Comparison of ENCODE assay signal across 19 mouse cellular contexts in the genomic region with DNA sequence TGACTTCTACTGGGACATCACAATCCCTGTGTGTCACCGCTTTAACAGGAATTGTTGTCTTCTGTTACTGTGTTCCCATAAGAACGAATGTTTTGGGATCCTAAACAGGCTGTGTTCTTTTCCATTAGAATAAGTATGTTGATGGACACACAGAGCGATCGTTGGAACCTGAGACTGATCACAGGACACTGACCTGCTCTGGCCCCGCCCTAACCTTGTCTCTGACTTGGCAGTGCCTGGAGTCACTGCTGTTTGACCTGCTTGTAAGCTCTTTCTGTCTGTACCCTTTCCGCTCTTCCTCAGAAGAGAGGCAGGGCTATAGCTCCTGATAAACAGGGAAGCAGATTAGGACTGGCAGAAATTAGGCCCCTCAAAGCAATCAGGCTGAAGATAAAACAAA.
"Had no signal": no experiment of that assay in that cellular context is flagged by ENCODE, and none has a peak within 500 bp of the region (broad histone marks: within the 10 kb centered on the region; RNA-seq: fewer than 3 reads in every experiment).

No protein-coding gene starts in this region.

- H3K4me2 ChIP-seq: lung, embryonic 15.5 days; midbrain, embryonic 12.5 days; neural tube, embryonic 13.5 days; neural tube, embryonic 15.5 days had no signal

- DNase-seq: lung, adult 2 months; lung, postnatal 10 days; lung, postnatal 4 days; midbrain, embryonic 14.5 days; retina, postnatal 1 day; right cerebral cortex, adult 18-20 months; right cerebral cortex, postnatal 25 days; right cerebral cortex, postnatal 4 days; spleen, adult 18-20 months; thymus, adult 18-20 months; thymus, postnatal 14 days; thymus, postnatal 36 days had no signal

- ATAC-seq: midbrain, embryonic 16.5 days had no signal

- H3K9ac ChIP-seq: lung, embryonic 15.5 days; midbrain, embryonic 12.5 days; neural tube, embryonic 13.5 days; neural tube, embryonic 15.5 days had no signal

- H3K27me3 ChIP-seq: lung, embryonic 15.5 days; neural tube, embryonic 13.5 days had no signal

- H3K9me3 ChIP-seq: lung, embryonic 15.5 days; midbrain, embryonic 10.5 days; midbrain, embryonic 12.5 days; neural tube, embryonic 13.5 days; neural tube, embryonic 15.5 days had no signal

- H3K36me3 ChIP-seq: lung, embryonic 15.5 days; midbrain, embryonic 10.5 days; midbrain, embryonic 12.5 days; neural tube, embryonic 13.5 days; neural tube, embryonic 15.5 days had no signal

- H3K27ac ChIP-seq: lung, embryonic 15.5 days; midbrain, embryonic 12.5 days; neural tube, embryonic 13.5 days; neural tube, embryonic 15.5 days had no signal

- H3K4me3 ChIP-seq: lung, embryonic 15.5 days; midbrain, embryonic 10.5 days; midbrain, embryonic 12.5 days; myocyte; neural tube, embryonic 13.5 days; neural tube, embryonic 15.5 days had no signal

- H3K4me1 ChIP-seq: lung, embryonic 15.5 days; neural tube, embryonic 13.5 days; neural tube, embryonic 15.5 days had no signal
